ENCODE assay signal across 9 mouse cellular contexts in the genomic region with DNA sequence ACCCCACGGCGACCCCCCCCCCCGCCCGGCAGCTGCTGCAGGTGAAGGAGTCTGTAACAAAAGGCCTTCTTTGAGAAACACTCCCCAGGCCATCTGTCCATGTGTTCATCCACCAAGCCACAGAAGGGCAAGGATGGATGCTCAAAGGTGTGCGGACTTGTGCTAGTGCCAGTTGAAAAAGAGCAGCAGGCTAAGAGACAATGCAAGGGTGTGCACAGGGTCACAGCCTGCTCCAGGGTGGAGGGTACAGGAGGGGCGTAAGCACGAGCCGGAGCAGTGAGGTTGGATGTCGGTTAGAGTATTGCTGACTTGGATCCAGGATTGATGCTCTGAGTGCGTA. TPM values are rescaled to one million over a fixed set of nuclear protein-coding genes. Genes with fewer than 3 reads are reported as not detected.
DNase-seq lines count a peak whose midpoint lies in the region; ATAC-seq and TF ChIP-seq lines count a peak whose summit lies in the region.
"Had no signal": no experiment of that assay in that cellular context is flagged by ENCODE, and none has a peak within 500 bp of the region (broad histone marks: within the 10 kb centered on the region; RNA-seq: fewer than 3 reads in every experiment).

No protein-coding gene starts in this region.

- peak overlapping the region; percentile 53; the same call in 1 of the 2 replicates for H3K4me3 ChIP-seq in lung, embryonic 14.5 days (ENCODE audit: low read depth, low read length)
- H3K4me3 ChIP-seq in forebrain, embryonic 12.5 days (replicated peaks) = peak overlapping the region; percentile 69
- no peak overlapping the region for H3K4me3 ChIP-seq in limb, embryonic 11.5 days (ENCODE audit: low read depth, low read length)
- H3K4me3 ChIP-seq in olfactory bulb, adult 2 months (ENCODE audit: insufficient read depth, low read depth, low read length) = peak overlapping the region; percentile 72

- TF ChIP-seq POLR2A in olfactory bulb, adult 2 months (IDR thresholded peaks at IDR 0.05; ENCODE audit: insufficient read depth, low read depth, low read length) = no peak

- 42% methylated on average over 10 of the region's 10 CpGs for WGBS in lung, embryonic 14.5 days
- 38% methylated on average over 10 of the region's 10 CpGs for WGBS in forebrain, embryonic 12.5 days
- 56% methylated on average over 10 of the region's 10 CpGs for WGBS in limb, embryonic 11.5 days
- 19% methylated on average over 10 of the region's 10 CpGs for WGBS in olfactory bulb, adult 2 months

- no peaks in the 10 kb centered on the region for H3K9me3 ChIP-seq in lung, embryonic 14.5 days (ENCODE audit: low read depth, low read length)
- no peaks in the 10 kb centered on the region for H3K9me3 ChIP-seq in forebrain, embryonic 12.5 days
- no peaks in the 10 kb centered on the region for H3K9me3 ChIP-seq in limb, embryonic 11.5 days (ENCODE audit: control insufficient read depth, low read length)

- DNase-seq in lung, embryonic 14.5 days = no peak
- DNase-seq in lung, postnatal 25 days (ENCODE audit: low spot score) = no peak
- DNase-seq in limb, embryonic 11.5 days (ENCODE audit: low spot score) = no peak
- no peak for DNase-seq in adrenal gland, adult 2 months
- no peak for DNase-seq in heart, adult 18-20 months

- peaks cover 32% of the 10 kb centered on the region for H3K27me3 ChIP-seq in lung, embryonic 14.5 days (ENCODE audit: insufficient read depth, low read length)
- H3K27me3 ChIP-seq in forebrain, embryonic 12.5 days = peaks cover 48% of the 10 kb centered on the region
- peaks cover 19% of the 10 kb centered on the region for H3K27me3 ChIP-seq in limb, embryonic 11.5 days (ENCODE audit: control insufficient read depth, insufficient read depth, low read length)

- no peaks in the 10 kb centered on the region for H3K36me3 ChIP-seq in lung, embryonic 14.5 days (ENCODE audit: insufficient read depth)
- H3K36me3 ChIP-seq in forebrain, embryonic 12.5 days (replicated peaks) = no peaks in the 10 kb centered on the region
- H3K36me3 ChIP-seq in limb, embryonic 11.5 days (ENCODE audit: control insufficient read depth, insufficient read depth, low read length) = no peaks in the 10 kb centered on the region

- ATAC-seq in lung, embryonic 14.5 days (ENCODE audit: insufficient read depth) = no peak
- ATAC-seq in forebrain, embryonic 12.5 days (ENCODE audit: low FRiP score) = peak; percentile 45
- no peak for ATAC-seq in limb, embryonic 11.5 days (ENCODE audit: insufficient number of reproducible peaks, low FRiP score, low TSS enrichment, low read depth)

- H3K9ac ChIP-seq in lung, embryonic 14.5 days = no peak overlapping the region
- H3K9ac ChIP-seq in forebrain, embryonic 12.5 days = peak overlapping the region; percentile 70
- no peak overlapping the region for H3K9ac ChIP-seq in limb, embryonic 11.5 days (ENCODE audit: low read length)

- TF ChIP-seq CTCF in lung, embryonic 14.5 days (IDR thresholded peaks at IDR 0.05; ENCODE audit: low read depth) = no peak
- no peak for TF ChIP-seq CTCF in olfactory bulb, adult 2 months (IDR thresholded peaks at IDR 0.05; ENCODE audit: insufficient read depth, low read depth, low read length)

- peak overlapping the region; percentile 82 for H3K4me2 ChIP-seq in lung, embryonic 14.5 days
- peak overlapping the region; percentile 70 for H3K4me2 ChIP-seq in forebrain, embryonic 12.5 days
- peak overlapping the region; percentile 92; the same call in 1 of the 2 replicates for H3K4me2 ChIP-seq in limb, embryonic 11.5 days (ENCODE audit: low read depth, severe bottlenecking)

- no peaks in the 10 kb centered on the region for H3K4me1 ChIP-seq in lung, embryonic 14.5 days (ENCODE audit: insufficient read depth)
- peaks cover 36% of the 10 kb centered on the region for H3K4me1 ChIP-seq in forebrain, embryonic 12.5 days
- no peaks in the 10 kb centered on the region for H3K4me1 ChIP-seq in limb, embryonic 11.5 days (ENCODE audit: control insufficient read depth, insufficient read depth, low read length)
- peaks cover 56% of the 10 kb centered on the region for H3K4me1 ChIP-seq in olfactory bulb, adult 2 months (ENCODE audit: control insufficient read depth, insufficient read depth, low read length)

- H3K27ac ChIP-seq in lung, embryonic 14.5 days (ENCODE audit: low read depth) = no peak overlapping the region
- peak overlapping the region; percentile 91 for H3K27ac ChIP-seq in forebrain, embryonic 12.5 days
- H3K27ac ChIP-seq in limb, embryonic 11.5 days (replicated peaks; ENCODE audit: low read depth, low read length) = no peak overlapping the region
- peak overlapping the region; percentile 80 for H3K27ac ChIP-seq in olfactory bulb, adult 2 months (ENCODE audit: insufficient read depth, low read depth, low read length)

RNA-seq across cellular contexts. Expression of gene Gprin1, which starts 1.0 kb away (rescaled TPM):
- polyA plus RNA-seq in lung, embryonic 14.5 days (2014; fragmentation: Nextera tagmentation; extraction: Ambion mirVana) = 0.34 and 0.53 TPM in 2 replicates
- polyA plus RNA-seq in forebrain, embryonic 12.5 days (2016; fragmentation: Nextera tagmentation; extraction: Ambion mirVana) = 4.3 and 11.3 TPM in 2 replicates
- polyA plus RNA-seq in limb, embryonic 11.5 days (2014; fragmentation: Nextera tagmentation; extraction: Ambion mirVana) = 0.55 and 0.68 TPM in 2 replicates
- polyA plus RNA-seq in olfactory bulb, adult 2 months (2012; ENCODE audit: insufficient read depth, insufficient read length, low replicate concordance, missing spikeins) = not detected in 2 replicates
- total RNA-seq in adrenal gland, adult 2 months (2021) = 1 to 10 TPM; 2.3 to 4.3 TPM
- polyA plus RNA-seq in adrenal gland, adult 2 months (2012; rRNA removed) = 1.9 and 2.6 TPM in 2 replicates
- total RNA-seq in heart, adult 18-20 months (2021) = not detected

RNA-seq across cellular contexts. Expression of gene Sncb, which starts 17.7 kb away (rescaled TPM):
- polyA plus RNA-seq in lung, embryonic 14.5 days (2014; fragmentation: Nextera tagmentation; extraction: Ambion mirVana) = not detected in 2 replicates
- 2.7 and 3.6 TPM in 2 replicates for polyA plus RNA-seq in forebrain, embryonic 12.5 days (2016; fragmentation: Nextera tagmentation; extraction: Ambion mirVana)
- polyA plus RNA-seq in limb, embryonic 11.5 days (2014; fragmentation: Nextera tagmentation; extraction: Ambion mirVana) = not detected in 2 replicates
- not detected in 2 replicates for polyA plus RNA-seq in olfactory bulb, adult 2 months (2012; ENCODE audit: insufficient read depth, insufficient read length, low replicate concordance, missing spikeins)
- 1 to 10 TPM; 1.5 to 2.0 TPM for total RNA-seq in adrenal gland, adult 2 months (2021)
- polyA plus RNA-seq in adrenal gland, adult 2 months (2012; rRNA removed) = 2.2 and 5.4 TPM in 2 replicates
- not detected for total RNA-seq in heart, adult 18-20 months (2021)

RNA-seq across cellular contexts. Expression of gene Eif4e1b, which starts 35.1 kb away (rescaled TPM):
- polyA plus RNA-seq in lung, embryonic 14.5 days (2014; fragmentation: Nextera tagmentation; extraction: Ambion mirVana) = not detected in 2 replicates
- polyA plus RNA-seq in forebrain, embryonic 12.5 days (2016; fragmentation: Nextera tagmentation; extraction: Ambion mirVana) = not detected in 2 replicates
- not detected in 2 replicates for polyA plus RNA-seq in limb, embryonic 11.5 days (2014; fragmentation: Nextera tagmentation; extraction: Ambion mirVana)
- not detected in 2 replicates for polyA plus RNA-seq in olfactory bulb, adult 2 months (2012; ENCODE audit: insufficient read depth, insufficient read length, low replicate concordance, missing spikeins)
- not detected for total RNA-seq in adrenal gland, adult 2 months (2021)
- not detected in 2 replicates for polyA plus RNA-seq in adrenal gland, adult 2 months (2012; rRNA removed)
- not detected for total RNA-seq in heart, adult 18-20 months (2021)
- total RNA-seq: adrenal gland, postnatal 4 days; left cerebral cortex, adult 8-10 months had no signal

RNA-seq across cellular contexts. Expression of gene Tspan17, which starts 40.5 kb away (rescaled TPM):
- polyA plus RNA-seq in lung, embryonic 14.5 days (2014; fragmentation: Nextera tagmentation; extraction: Ambion mirVana) = 6.5 and 8.7 TPM in 2 replicates
- polyA plus RNA-seq in forebrain, embryonic 12.5 days (2016; fragmentation: Nextera tagmentation; extraction: Ambion mirVana) = 12.8 and 14.2 TPM in 2 replicates
- 1.7 and 1.8 TPM in 2 replicates for polyA plus RNA-seq in limb, embryonic 11.5 days (2014; fragmentation: Nextera tagmentation; extraction: Ambion mirVana)
- not detected in 2 replicates for polyA plus RNA-seq in olfactory bulb, adult 2 months (2012; ENCODE audit: insufficient read depth, insufficient read length, low replicate concordance, missing spikeins)
- total RNA-seq in adrenal gland, adult 2 months (2021) = 10 to 100 TPM; 36.0 to 42.7 TPM
- 31.1 and 34.0 TPM in 2 replicates for polyA plus RNA-seq in adrenal gland, adult 2 months (2012; rRNA removed)
- 10 to 100 TPM; 17.7 to 22.0 TPM for total RNA-seq in heart, adult 18-20 months (2021)

RNA-seq across cellular contexts. Expression of gene Cdhr2, which starts 47.4 kb away (rescaled TPM):
- 0.04 TPM in 1 of 2 replicates, not detected in the other for polyA plus RNA-seq in lung, embryonic 14.5 days (2014; fragmentation: Nextera tagmentation; extraction: Ambion mirVana)
- polyA plus RNA-seq in forebrain, embryonic 12.5 days (2016; fragmentation: Nextera tagmentation; extraction: Ambion mirVana) = 0.05 TPM in 1 of 2 replicates, not detected in the other
- not detected in 2 replicates for polyA plus RNA-seq in limb, embryonic 11.5 days (2014; fragmentation: Nextera tagmentation; extraction: Ambion mirVana)
- polyA plus RNA-seq in olfactory bulb, adult 2 months (2012; ENCODE audit: insufficient read depth, insufficient read length, low replicate concordance, missing spikeins) = not detected in 2 replicates
- under 1 TPM in 1 of 2 experiments, not detected in 1; 0.06 TPM for total RNA-seq in adrenal gland, adult 2 months (2021)
- polyA plus RNA-seq in adrenal gland, adult 2 months (2012; rRNA removed) = not detected in 2 replicates
- not detected for total RNA-seq in heart, adult 18-20 months (2021)

Comparison
In these comparisons a context has a peak if more than half of its experiments do, and no peak if none do; other contexts are left out.
1. H3K27ac ChIP-seq: peak in forebrain, embryonic 12.5 days (single experiment) and olfactory bulb, adult 2 months (single experiment); none in lung, embryonic 14.5 days (single experiment) and limb, embryonic 11.5 days (single experiment).
2. Peak in every context shown above with its lines, with median percentiles within 50 percentile points of each other: H3K4me2 ChIP-seq.